Mouse (Mus musculus) hindlimb bud, embryonic 11.5 days (tissue): Measurements from ENCODE around the gene Fbxw8.

Experiments
- DNase-seq: peaks from one replicate; pipeline ENCODE4 v3.0.0-alpha.2; 2012; ENCODE audit warnings: low read depth, low spot score; ENCODE audit errors: extremely low spot score

Gene Fbxw8

DNA sequence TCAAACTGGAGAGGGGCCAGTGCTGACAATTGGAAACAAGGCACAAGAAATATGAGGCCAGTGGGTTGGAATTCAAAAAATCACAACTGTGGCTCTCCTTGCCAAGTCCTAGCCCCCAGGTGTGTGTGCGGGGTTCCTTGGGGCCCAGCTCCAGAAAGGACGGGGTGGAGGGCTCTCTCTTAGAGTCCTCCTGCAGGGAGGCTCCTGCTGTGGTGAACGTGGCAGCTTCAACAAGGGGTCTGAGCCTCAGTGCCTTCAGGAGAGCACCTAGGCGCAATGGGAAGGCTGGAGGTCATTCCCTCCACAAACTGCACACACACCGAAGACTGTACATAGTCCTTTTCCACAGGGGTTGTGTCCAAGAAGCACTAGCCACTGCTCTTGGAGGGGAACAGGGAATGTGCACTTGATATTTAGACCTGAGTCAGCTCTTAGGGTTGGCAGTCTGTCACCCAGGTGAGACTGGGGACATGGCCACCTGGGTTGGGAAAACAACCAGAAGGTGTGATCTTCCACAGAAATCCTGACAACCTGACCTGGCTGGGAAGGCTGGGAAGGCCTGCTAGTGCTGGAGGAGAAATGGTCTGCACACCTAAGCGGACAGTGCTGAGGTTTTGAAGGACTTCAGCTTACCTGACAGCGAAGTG lies 46.3 kb downstream of the Fbxw8 start:
- DNase-seq: no peak

DNA sequence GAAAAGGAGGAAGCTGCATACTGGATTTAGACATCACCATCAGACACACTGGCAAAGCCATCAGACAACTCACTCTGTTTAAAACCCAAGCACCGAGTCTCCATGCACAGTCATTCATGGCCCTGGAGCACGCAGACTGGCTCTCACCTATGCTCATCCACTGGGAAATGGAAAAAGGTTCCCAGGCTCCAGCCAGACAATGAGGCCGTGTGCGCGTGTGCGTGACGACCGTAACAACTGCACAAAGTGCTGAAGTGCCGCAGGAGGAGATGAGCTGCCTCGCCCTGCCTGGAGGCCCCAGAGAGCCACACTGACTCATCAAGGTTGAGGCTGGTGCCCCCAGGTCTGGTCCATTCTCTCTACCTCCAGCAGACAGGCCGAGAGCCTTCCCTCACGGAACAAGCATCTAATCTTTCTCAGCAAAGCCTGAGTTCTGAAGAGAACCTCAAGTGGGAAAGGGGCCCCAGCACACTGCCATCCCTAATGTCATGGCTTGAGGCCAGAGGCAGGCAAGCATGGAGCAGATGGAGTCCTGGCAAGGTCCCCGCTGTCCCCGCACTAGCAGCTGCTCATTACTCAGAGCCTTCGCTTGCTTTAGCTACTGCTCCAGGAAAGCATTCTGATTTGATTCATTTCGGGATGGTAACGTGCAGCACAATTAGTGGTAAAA lies 47.0 kb downstream of the Fbxw8 start:
- DNase-seq: no peak

DNA sequence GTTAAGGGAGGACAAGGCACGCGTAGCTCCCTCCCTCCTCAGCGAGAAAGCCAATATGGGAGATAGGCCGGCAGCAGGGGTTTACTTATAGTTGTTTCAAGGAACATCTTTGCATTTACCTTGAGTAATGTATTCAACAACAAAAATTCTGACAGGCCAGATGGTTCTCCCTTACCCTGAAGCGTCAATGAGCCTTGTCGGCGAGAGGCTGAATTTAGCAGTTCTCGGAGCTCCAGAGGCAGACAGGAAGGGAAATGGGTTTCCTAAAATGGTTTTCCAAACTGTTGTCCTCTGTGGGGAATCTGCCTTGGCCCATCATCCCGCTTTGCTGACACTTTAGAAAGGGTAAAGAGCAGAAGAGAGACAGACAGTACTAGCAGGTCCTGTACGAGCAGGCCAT lies 48.6 kb downstream of the Fbxw8 start:
- no peak for DNase-seq

DNA sequence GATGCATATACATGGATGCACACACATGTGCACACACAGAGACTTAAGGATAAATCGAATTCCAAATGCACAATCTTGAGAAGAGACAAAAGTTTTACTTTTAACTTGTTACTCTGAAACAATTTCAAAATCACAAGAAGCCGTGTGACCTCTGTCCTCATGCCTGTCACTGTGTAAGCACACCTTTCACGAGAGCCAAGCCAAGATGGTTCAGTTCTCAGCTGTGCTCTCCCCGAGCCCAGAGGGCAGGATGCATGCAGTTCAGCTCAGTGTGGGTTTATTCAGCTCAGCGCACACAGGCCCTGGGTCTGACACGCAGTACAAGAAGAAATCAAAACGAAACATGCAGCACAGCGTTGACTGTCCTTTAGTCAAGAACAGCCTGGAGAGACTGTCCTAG lies 49.7 kb downstream of the Fbxw8 start:
- no peak for DNase-seq

DNA sequence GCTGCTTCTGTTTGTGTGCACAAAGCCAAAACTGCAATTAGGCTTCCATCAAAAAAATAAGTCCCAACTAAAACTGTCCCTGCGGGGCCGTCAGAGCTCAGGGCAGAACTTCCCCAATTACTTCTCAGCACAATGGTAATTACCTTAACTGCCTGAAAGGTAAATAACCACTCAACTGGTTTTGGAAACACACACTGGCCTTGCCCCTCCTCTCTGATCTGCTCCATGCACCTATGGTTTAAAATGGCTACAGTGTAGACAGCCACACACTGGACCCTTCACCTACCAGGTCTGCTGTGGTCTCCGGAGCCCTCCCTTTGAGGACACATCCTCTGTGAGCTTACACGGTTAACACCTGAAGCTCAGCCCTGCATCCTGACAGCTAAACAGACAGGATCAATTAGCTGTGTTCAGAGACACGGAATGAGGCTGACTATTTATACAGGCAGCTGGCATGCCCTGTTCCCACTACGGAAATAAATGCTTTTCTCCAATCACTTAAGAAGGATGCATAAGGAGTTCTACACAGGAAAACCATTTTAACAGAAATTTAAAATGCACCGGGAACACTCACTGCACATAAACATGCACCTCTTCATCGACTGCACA lies 55.3 kb downstream of the Fbxw8 start:
- no peak for DNase-seq

DNA sequence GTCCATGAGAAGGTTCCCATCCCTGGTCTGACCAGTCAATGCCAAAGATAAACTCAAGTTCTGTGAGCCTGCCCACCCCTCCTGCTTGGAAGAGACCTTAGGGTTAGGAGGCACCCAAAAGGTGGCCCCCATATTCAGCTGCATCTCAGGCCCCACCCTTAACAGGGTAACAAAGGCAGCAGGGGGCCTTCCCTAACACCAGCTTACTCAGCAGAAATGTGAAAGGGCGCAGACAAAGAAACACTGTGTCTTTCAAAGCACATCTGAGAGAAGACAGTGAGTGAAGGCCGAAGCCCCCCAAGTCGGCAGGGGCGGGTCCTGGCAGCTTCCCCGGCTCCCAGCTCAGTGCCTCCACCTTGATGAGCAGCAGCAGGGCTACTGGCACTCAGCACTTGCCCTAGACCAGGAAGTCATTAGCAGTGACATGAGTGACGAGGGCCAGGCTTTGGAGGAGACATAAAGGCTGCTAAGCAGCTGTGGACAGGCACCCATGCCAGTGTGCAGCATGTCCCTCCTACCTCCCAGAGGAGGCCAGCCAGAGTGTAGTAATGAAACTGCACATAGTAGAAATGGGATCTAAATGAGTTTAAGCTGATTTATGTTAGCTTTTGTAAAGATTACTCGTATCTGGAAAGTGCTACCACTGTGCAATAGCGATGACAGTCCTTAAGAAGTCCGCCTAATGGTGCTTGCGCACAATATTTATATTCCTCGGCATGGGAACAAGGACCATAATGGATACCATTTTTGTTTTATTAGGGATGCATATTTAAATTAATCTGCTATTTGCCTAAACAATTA lies 56.0 kb downstream of the Fbxw8 start:
- no peak for DNase-seq

DNA sequence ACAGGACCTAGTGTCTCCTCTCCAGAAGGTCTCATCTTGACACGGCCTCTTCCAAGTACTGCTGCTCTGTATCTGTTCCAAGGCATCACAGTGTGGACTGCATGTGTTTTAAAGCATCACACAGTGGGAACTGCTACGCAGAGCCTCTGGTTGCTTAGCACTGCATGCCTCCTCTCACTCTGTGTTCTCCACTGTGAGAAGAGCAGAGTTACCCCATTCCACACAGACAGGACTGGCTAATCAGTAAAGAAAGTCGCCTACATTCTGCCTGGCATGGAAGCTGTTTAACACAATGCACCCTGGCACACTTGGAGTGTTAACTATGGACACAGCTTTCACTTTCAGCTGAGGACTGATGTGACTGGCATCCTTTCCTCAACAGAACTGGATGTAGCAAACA lies 58.9 kb downstream of the Fbxw8 start:
- no peak for DNase-seq

DNA sequence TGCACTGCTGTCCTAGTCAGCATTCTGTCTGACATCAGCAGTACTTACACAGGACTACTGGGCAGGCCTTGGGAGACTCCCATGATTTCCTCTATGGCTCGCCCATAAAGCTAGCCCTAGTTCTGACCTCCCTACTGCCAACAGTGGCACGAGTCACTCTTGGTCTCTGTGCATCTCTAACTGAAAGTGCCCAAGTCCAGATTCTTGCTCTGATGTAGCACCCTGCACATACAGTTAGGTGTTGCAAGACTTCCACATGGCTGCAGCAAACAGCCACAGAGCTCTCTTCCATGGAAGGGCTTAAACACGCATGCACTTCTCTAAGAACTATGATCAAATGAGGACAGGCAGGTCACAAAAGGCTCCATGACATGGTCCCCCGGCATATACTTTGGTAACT lies 59.4 kb downstream of the Fbxw8 start:
- no peak for DNase-seq

DNA sequence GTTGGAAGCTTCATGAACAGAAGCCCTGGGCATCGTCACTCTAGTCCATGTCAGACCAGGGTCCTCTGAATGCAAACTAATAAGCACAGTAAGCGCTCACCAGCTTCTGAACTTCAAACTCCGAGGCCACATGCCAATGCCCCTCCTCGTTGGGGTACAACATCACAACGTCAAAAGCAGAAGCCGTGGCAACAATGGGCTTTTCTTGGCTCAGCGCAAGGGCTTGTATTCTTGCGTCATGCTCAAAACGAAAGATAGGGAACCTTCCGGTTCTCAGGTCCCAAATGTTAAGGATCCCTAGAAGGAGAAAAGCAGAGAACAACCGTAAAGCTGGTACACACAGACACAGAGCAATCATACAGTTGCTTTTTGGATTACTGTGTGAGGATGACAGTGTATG lies 59.8 kb downstream of the Fbxw8 start:
- DNase-seq: no peak

DNA sequence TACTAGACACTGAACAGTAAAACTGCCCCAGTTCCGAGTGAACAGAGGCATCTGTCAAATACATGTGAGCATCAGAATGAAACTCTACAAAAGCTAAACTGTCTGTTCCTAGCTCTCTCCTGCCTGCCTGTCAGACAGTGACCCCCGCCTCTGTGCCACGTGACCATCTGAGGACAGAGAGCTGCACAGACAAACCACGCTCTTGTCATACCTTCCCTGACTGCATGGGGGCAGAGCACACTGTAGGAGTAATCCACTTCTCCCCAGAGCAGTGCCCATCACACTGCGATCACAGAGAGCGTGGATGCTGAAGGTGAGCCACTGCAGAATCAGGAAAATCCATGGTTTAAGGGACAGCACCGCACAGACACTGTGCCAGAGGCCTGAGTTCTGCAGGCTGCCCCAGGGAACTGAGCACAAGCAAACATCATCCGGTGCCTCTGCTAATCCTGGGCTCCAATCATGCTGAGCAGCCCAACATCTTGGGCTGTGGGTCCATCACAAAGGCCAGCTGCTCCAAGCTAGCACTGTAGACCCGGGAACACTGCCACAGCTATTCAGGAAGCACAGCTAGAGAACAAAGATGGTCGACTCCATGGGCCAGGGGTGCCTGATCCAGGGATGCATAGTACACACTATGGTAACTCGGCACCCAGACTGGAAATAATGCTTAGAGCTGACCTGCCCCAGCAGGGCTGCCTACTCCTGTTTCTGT lies 61.8 kb downstream of the Fbxw8 start:
- no peak for DNase-seq

DNA sequence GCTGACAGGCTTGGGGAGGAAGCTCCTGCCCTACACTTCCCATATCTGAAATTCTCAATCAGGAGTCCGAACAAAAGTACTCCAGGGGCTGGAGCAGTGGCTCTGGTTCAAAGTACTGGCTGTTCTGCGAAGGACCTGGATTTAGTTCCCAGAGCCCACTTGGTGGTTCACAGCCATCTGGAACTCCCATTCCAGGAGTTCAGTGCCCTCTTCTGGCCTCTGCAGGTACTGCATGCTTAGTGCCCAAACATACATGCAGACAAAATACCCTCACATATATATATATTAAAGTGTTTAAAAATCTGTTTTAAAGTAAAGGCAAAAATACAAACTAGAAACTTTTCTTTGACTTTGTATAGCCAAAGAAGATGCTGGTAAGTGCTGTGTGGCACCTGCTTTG lies 64.4 kb downstream of the Fbxw8 start:
- no peak for DNase-seq

DNA sequence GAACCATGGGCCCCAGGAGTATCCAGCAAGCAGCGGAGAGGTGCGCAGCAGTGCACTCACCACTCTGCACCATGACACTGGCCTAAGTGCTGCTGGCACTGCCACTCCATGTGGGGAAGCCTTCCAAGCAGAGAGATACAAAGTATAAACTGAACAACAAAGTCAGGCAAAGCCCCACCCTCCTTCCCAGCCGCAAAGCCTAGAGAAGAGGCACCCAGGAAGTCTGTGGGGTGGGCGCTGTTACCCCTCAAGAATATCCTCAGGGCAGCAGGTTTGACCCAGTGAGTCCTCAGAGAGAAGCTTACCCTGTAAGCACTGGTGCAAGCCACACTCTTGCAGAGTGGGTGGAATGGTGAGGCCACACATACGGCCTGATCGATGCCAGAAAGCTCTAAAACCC lies 65.2 kb downstream of the Fbxw8 start:
- no peak for DNase-seq

DNA sequence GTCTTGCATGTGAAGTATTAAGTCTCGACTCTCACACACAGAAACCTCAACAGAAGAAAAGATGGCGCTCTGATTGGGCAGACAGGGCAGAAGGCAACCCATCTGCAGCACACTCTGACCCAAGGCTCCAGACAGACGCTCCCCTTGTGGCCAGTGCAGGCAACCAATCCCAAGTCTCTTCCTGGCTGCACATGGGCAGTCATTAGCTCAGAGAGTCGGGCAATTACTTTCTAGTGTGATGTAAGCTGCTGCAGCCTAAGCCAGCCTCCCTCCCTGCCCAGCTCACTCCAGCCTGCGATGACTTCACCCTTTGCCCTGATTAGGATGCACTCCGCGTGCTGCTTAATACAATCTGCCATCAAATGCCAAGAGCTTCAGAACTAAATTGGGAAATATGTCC lies 66.2 kb downstream of the Fbxw8 start:
- no peak for DNase-seq

DNA sequence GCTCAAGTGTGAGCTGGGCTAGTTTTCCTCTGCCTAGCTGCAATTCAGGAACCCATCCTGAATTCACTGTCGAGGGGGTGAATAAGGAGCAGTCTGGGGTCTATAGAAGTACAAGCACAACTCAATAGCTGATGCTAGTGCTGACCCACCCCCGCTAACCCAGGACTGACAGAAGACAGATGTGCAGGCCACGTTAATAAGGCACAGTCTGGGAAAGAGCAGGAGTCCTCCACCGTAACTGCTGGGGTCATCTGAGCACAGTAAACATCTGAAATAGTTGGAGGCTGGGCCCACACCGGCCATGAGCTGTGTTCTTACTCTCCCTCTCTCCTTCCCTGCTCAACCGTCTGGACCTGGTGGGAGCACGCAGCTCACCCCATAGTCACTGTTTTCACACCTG lies 68.3 kb downstream of the Fbxw8 start:
- no peak for DNase-seq

DNA sequence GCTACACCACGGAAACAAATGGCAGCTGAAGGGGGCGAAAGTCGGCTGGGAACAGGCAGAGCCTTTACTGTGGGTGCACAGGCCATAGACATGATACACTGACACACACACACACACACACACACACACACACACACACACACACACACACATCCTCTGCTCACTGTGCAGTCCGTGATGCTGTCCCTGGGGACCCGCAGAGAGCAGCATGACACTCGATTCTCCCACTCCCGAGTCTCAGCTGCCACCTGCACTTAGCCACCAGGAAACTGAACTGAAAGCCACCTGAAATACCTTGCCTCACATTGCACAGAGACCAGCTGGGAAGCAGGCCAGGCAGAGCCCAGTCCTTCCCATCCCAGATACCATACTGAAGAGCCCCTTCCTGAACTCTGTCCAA lies 70.0 kb downstream of the Fbxw8 start:
- DNase-seq: no peak

DNA sequence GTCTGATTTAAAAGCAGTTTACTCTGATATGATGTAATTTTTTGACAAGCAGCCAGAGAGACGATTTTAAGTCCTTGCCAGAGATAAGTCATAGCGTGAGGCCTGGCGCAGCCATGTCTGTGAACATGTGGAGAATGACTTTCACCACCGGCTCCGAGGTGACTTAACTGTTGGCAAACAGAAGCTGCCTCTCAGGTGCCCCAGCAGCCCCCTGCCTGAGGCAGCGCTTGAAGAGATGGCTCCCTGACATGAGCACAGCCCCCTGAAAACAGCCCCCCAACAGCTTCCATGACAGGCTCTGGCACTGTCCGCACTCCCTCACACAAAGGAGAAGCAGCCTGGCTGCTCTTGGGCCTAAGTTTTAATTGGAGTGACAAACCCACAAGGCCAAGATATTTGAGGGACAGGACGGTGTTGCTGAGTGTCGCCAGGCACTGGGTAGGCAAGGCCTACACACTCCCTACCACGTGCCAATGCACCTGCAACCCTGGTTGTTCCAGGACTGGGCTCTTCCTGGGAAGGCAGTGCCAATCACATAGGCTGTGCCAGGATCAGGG lies 71.0 kb downstream of the Fbxw8 start:
- no peak for DNase-seq

DNA sequence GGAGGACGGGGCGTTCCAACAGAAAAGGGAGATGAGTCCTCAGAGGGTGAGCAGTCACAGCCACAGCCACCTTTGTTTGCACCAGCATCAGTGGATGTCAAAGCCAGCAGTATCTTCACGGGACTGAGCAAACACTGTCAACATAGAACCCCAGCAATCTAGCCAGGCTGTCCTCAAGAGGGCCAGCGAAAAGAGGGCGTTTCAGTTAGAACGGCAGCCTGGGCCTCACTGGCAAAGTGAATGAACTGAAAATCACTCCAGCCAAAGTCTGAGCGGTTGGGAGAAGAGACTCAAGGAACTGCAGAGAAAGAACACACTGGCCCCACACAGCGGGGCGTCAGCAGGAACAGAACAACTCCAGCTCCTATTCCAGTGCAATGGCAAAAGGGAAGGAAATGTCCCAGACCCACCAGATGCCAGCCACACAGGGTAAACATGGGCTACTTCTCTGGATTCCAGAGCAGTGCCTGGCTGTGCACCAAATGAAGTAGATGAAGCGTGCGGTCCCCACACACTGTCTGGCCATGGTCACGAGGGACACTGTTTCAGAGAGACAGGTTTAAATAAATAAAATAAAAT lies 72.1 kb downstream of the Fbxw8 start:
- DNase-seq: no peak

DNA sequence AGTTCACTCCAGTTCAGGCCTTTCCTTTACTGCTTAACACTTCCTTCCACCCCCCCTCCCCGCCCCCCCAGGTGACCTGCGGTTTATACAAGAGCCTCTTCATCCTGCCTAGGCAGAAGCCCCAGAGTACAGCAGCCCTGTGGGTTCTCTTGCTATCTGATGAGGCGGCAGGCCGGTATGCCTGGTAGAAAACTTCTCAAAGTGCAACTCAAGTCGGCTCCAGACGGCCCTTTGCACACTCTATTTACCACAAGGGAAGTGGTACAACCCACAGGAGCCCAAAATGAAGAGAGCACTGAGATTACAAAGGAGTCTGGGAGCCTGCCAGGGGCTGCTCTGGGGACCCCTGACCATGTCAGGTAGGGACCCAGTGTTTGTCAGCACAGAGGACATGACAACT lies 73.3 kb downstream of the Fbxw8 start:
- DNase-seq: no peak

DNA sequence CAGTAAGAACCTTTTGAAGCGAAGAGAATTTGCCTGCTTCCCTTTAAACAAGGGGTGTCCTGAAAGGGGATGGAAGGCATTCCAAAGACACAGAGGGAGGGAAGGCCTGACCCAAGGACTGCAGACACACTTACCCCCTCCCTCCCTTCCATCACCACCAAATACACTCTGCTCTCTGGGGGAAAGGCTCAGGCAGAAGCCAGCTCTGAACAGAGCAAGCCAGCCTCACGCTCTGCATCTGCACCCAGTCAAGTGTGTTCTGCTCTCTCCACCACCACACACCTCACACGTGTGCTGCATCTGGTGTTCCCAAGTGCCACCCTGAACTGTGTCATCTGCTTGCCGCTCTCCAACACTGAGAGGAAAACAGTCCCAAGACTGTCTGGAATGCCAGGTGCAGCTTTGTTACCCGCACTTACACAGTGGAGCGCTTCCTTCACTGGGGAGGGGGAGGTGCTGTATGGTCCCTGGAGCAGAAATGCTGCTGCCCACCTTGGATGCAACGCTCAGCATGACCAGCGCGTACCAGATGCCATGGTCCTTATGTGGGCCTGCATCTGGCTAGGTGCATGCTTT lies 73.8 kb downstream of the Fbxw8 start:
- DNase-seq: no peak

DNA sequence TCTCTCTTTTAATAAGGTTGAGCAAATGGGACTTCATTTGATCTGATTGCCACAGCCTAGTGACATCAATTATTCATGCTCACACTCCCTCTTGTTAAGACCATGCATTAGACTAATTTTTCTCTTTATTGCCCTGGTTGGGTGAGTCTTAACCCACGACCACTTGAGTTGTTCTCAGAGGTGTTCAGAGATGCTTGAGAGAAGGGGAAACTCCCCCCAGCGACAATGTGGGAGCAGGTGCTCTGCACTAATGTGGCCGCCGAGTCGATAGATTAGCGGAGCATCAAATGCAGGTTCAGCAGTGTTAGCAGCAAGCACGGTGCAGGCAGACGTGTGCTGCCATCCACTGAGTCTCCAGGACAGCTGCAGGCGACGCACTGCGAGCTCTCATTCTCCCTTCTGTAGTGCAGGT lies 75.4 kb downstream of the Fbxw8 start:
- no peak for DNase-seq
